Mouse (Mus musculus) thymus, postnatal 0 days (tissue): Measurements from ENCODE around the gene Cfap54. TPM values are rescaled to one million over a fixed set of nuclear protein-coding genes. Genes with fewer than 3 reads are reported as not detected.

ENCODE experiments used
- DNase-seq: peaks from one replicate; pipeline ENCODE4 v3.0.0-alpha.2; 2015; ENCODE audit warnings: low spot score
- polyA plus RNA-seq: library from polyadenylated mRNA; unstranded; fragments of >200 nt; fragmentation: Nextera tagmentation; extraction: Ambion mirVana; gene quantifications from 2 replicates; pipeline ENCODE4 v1.2.1, GENCODE M21; 2015

The Cfap54 gene
- polyA plus RNA-seq, 1 experiment from 2014 or later: 0.68 TPM

DNA sequence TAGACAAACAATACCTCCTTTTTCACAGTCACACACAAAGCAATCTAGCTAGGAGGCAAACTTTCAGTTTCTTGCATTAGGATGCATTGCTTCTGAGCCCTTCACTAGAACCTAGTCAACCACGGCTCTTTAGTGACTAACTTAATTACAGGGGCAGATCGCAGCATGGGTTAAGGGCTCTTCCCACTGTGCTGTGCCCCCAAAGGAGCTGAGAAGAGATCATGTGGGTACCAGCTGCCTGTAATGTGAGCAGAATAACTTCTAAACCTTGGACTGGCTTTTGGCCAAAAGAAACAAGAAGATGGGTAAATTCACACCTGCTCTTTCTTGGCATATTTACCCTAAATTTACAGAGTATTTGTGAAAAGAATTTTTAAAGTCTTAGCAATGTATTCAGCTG is 291.2 kb downstream of the Cfap54 start:
- no peak for DNase-seq

DNA sequence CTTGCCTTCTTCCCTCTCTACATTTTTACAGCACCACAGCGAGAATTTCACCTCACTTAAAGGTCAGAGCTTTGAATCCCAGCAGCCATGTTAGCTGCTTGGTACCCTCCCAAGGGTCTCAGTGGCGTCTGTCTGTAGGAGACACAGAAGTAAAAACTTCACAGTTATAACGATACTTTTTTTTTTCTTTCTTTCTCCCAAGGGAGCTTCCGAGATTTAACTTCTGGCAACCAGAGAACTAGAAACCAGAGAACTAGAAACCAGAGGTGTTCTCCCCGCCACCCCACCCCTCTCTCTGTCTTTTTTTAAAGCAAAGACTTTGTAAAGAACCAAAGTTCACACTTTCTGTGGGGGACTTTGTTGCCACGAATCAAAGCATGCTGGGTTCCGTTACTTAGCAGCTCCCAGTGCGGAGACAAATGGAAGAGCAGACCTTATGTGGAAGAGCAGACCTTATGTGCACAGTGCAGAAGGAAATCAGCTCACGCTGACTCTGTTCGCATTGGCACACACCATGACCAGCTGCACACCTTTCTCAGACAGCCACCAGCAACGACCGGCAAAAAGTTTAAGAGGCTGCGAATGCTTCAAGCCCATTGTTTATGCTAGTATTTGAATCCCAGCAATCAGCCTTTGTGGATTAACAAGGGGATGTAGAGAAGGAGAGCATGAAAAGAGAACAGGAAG is 292.9 kb downstream of the Cfap54 start:
- DNase-seq: no peak

GRCm38 (mm10) chr10:92782691-92783090 is 298.7 kb downstream of the Cfap54 start:
- no peak for DNase-seq

GRCm38 (mm10) chr10:92754359-92754758 is 327.1 kb downstream of the Cfap54 start:
- no peak for DNase-seq

DNA sequence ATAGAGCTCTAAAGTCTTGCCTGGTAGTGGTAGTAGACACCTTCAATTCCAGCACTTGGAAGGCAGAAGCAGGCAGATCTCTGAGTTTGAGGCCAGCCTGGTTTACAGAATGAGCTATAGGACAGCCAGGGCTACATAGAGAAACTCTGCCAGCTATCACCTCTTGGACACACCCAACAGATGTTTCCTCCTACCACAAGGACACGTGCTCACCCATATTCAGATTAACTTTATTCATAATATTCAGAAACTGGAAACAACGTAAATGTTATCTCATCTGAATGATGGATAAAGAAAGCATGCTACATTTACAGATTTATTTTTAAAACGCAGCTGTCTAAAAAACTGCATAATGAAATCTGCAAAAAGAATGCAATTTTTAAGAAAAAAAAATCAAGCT is 351.1 kb downstream of the Cfap54 start:
- no peak for DNase-seq

GRCm38 (mm10) chr10:92728723-92729122 is 352.7 kb downstream of the Cfap54 start:
- DNase-seq: no peak

Other genes with a start within 250 kb of the Cfap54 start
- 46.3 and 55.3 TPM in 2 replicates for gene Cdk17, start 79.3 kb upstream of the Cfap54 start, polyA plus RNA-seq
- 18.2 and 19.1 TPM in 2 replicates for gene Elk3, start 229.5 kb upstream of the Cfap54 start, polyA plus RNA-seq